Mouse (Mus musculus) kidney, adult 18-20 months (tissue): ENCODE results near the gene Erp27.
A peak's percentile ranks its signal among the peaks of the same experiment; 100 is the strongest.
"Not testable (repeated sequence)": the region's sequence is repeated elsewhere in the genome, so short reads cannot be mapped to it uniquely, and the experiment has no call there.

ENCODE experiments used
- DNase-seq: peaks from one replicate; pipeline ENCODE4 v3.0.0; 2021

The Erp27 gene

DNA sequence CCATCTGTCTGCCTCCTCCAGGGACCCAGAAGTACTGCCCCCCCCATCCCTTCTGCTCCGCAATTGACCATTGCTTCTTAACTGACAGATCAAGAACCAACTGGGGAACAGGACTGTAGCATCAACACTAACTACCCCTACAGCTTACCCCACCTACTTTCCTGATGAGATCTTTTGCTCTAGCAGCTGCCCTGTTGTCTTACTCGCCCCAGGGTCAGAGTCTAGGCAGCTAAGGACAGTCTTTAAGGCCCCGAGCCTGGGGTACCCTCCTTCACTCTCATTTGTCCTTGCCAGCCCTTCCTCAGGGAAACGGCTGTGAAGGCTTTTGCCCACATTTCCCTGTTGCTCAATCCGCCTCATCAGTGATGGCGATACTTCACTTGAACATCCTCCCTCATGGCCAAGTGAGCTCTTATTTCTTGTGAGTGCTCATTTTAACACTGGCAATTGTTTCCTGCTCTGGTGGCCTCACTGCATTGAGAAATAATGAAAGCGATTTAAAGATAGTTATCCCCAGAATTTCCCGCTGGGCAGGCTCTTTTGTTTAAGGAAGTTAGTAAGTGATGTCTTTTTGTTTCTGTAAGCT, 18.0 kb downstream of the Erp27 start:
- DNase-seq: no peak

DNA sequence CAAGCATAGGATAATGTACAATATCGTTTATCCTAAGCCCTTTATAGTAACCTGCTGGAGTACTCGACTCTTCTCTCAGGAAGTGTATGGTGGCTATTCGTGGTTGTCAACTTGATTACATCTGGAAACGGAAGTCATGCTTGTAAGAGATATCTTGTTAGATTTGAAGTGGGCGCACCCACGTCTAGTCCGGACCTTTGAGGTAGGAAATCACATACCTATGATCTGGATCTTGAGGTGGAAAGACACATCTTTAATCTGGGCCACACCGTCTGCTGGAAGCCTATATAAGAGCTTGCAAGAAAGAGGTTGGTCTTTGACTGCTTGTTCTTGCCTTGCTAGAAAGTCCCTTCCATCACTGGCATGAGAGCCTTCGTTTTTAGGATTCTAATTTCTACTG, 19.5 kb downstream of the Erp27 start:
- DNase-seq: no peak

DNA sequence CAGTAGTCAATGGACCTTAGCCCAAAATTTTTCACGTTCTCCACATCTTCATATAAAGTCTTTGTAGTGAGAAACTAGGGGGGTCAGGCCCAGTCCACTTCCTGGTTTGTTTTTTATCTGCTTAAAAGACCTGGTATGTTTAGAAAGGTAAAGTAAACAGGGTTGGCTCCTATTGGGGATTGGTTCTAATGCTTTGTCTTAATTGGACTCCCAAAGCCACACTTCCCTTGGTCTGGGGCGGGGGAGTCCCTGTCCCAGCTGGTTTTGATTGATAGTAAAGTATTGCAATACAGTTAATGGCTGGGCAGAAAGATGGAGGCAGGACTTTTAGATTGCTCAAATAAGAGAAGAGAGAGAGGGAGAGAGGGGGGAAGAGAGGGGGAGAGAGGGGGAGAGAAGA, 21.0 kb downstream of the Erp27 start:
- no peak for DNase-seq

DNA sequence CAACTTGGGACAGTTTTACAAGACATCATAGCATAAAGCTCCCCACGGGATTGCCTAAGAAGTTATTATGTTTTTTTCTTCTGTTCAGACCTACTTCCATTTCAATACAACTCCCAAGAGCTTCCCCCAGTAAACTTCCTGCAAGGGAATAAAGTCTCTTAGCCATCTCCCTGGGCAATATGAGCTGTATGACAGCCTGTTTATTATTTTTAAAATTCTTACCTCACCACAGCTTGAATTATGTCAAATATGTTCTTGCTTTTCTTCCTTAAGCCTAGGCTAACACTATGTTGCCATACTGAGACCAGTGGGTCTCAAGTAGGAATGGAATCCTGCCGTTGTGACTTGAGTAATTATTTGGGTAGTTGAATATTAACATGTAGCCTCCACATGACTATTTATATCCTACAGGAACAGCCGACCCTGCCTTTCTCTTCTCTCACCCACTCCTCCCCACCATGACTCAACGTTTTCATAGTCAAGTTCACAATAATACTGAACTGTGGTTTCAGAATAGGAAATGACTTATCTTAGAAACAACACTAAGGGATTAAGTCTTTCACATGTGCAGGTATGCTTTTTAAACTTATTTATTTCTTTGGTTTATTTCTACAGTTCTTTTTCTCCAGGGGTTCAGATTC, 21.5 kb downstream of the Erp27 start:
- DNase-seq: no peak

DNA sequence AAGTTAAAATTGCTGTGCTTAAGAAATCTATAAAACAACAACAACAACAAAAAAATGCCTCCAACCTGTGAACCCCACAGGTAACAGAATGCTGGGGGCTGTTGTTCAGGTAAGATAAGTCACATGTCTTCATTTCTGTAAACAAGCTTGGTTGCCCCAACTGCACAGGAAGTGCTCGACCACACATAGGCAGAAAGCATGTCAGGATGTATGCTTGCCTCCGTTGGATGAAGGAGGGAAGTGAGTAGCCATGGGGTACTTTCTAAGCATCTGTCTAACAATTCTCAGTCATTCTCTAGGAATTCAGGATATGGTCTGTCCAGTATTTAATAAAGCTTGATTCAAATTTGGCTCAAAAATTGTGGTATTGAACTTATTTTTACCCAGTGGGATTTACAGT, 23.0 kb downstream of the Erp27 start:
- DNase-seq: no peak

DNA sequence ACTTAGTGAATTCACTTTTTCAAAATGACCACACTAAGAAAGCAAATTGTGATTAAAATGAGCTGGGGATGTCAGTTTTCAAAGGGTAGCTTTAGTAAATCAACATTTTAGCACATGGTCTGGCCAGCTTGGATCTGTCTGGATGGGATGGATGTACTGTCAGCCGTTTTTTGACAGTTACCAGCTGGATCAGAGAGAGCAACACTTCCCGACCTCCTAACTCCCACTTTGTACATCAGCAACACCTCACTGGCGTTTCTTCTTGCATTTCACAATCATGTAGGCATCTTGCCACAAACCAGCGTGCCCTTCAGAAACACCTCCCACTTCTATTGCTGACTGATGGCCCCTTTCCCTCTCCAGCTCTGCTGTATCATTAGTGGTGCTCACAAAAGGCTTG, 23.8 kb downstream of the Erp27 start:
- no peak for DNase-seq

DNA sequence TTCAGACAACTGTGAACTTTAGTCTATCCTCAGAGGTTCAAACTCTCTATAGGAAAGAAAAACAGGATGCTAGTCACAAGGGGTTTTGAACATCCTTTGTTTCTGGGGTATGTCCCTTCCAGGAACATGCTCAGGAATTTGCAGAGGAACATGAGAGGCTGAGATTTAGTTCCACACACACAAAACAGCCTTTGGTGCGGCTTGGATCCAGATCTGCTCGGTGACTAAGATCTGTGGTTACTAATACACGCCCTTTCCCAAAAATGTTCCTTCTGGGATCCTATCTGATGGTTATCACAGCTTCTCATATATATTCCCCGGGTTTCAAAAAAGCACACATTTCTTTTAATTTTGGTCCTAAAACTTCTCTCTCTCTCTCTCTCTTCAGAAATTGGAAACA, 24.2 kb downstream of the Erp27 start:
- no peak for DNase-seq

DNA sequence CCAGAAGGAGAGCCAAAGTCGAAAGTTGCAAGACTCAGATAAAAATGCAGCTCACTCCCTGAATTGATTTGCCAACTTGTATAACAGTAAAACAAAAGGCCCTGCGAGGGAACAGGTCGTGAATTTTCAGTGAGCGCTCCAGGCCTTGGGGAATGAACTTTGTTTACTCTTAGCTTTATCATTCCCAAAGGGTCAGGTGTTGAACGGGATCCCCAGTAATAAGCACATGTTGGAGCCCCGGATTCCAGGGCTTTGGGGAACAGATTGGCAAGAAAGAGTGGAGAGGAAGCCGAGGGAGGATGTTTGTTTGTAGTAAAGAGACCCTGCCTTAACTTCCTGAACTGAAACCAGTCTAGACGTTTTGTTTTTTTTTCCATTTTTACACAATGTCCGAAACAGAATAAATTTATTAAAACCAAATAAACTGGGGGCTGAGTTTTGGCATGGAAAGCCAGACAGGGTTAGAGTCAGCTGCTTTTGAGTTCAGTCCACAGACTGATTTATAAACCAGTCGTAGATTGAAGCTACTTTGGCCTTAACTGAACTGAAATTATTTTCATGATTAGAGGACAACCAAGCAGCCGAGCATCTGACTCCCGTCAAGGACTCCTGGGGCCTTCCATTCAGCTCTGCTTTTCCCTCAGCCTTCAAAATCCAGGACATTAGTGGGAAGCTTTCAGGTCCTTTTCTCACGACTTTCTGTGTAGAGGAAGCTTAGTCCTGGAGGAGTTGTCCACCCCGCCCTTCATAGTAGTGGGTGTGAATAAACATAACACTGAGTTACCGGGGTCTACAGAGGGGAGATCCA, 27.2 kb downstream of the Erp27 start:
- DNase-seq: no peak

DNA sequence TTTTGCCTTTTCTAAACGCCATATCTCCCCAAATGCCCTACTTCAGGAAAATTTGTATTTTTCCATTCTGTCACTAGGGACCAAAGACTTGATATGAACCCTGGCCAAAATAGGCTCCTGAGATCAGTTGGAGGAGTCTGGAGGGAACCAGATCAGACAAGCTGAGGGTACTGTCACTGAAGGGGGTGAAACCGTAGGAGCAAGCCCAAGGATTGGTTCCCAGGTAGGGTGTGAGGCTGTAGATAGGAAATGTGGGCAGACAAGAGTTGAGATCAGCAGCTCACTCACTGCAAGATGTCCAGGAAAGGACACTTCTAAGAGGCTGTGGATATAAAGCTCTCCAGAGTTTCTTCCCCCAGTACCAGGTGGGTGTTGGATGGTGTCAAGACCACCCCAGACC, 30.0 kb downstream of the Erp27 start:
- no peak for DNase-seq

DNA sequence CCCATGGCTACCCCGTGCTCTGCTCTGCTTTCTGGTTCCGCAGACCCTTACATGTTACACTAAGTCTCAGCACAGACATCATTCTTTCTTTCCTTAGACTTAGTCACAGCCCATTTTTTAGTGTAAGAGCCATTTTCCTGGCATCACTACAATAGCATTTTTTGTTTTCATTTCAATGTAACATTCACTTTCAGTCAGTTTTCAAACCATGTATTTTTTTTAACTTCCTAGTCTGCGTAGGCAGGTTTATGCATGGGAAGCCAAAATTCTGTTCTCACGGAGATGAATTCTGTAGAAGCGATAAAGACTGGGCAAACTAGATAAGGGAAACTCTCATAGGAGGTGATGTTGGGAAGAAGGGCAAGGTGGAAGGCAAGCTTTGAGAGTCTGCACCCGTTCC, 32.4 kb downstream of the Erp27 start:
- DNase-seq: no peak

DNA sequence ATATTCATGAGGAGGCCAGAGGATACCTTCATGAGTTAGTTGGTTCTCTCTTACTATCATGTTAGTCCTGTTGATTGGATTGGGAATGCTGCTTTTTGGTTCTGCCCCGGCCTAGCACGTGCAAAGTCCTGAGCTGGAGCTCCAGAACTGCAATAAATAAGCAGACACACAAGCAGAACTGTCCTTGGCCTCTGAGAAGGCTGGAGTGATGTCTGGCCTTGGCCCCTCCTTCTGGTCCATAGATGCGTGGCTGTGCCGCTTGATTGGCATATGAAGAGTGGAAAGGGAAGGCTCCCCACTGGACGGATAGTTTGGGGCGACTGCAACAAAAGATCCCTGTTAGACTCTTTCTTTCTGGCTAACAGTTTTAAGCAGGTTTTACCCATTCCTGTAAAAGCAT, 32.9 kb downstream of the Erp27 start:
- no peak for DNase-seq

DNA sequence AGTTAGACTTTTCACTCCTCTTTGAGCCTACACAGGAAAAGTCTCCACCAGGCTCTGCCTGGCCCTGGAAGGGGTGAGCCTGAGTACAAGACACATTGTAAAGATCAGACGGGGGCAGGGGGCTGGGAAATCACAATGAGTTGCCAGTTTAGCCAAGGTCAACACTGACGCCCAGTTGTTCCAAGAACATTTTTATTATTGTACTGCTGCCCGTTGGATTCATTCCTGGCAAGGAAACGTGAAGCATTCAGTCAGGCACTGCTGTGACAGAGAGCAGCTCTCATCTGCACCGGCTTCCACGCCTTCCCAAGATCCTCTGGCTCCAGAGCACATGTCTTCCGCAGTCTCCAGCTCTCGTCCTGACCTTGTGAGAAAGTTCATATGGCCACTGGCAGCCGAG, 34.1 kb downstream of the Erp27 start:
- DNase-seq: peak; percentile 38

DNA sequence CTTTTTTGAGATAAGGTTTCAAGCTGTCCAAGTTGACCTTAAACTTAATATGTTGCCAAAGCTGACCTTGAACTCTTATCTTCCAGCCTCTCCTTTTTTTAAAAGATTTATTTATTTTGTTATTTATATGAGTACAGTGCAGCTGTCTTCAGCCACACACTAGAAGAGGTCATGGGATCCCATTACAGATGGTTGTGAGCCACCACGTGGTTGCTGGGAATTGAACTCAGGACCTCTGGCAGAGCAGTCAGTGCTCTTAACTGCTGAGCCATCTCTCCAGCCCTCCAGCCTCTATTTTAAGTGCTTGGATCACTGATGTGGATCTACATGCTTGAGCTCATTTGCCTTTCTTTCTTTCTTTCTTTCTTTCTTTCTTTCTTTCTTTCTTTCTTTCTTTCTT, 37.2 kb downstream of the Erp27 start:
- DNase-seq: not testable (repeated sequence)

DNA sequence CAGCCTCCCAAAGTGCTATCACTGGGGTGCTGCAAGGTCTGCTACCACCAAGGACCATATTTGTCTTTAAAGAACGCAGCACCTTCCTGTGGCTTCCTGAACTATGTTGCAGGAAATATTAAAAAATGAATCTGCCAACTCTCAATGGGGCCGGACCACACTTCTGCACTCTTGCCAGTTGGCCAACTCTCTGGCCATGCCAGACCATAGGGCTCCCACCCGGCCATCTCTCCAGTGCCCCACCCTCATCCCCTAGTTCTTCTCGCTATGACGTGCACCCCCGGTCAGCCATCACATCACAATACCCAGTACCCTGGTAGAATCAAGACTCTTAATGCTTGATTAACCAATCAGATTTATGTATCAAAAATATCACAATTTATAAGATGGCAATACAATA, 38.0 kb downstream of the Erp27 start:
- no peak for DNase-seq

DNA sequence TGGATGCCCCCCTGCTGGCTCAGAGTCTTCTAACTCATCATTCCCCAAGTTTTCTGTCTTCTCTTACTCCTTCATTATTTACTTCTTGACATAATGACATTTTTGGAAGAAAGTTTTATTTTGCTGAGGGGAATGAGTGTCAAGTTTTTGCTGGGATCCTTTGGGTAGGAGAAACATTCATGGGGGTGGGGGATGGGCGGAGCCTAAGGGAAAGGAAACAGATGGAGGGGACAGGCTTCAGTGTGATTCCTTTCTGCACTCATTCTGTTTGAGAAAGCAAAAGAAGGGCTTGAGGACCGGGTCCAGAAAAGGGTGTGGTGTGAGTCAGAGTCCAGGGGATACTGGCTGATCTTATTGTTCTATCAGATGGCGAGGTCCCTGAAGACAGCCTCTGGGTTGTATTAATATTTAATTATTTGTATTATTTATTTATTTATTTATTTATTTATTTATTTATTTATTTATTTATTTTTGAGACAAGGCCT, 38.5 kb downstream of the Erp27 start:
- DNase-seq: no peak

DNA sequence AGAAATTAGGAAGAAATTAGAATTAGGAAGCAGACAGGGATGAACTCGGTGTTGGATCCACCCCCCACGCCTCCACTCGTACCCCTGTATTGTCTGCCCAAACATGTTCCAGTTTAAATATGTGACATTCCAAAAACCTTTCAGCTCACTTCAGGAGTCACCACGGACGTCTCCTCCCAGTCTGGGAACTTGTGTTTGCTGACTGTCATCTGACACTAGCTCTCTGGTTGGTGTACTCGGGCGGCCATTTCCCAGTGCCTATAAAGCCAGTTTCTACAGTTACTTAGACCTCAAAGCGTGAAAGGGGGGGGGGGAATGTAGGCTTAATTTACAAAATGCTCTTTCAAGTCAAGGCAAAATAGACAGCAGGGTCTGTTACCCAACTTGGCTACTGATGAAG, 40.3 kb downstream of the Erp27 start:
- no peak for DNase-seq

DNA sequence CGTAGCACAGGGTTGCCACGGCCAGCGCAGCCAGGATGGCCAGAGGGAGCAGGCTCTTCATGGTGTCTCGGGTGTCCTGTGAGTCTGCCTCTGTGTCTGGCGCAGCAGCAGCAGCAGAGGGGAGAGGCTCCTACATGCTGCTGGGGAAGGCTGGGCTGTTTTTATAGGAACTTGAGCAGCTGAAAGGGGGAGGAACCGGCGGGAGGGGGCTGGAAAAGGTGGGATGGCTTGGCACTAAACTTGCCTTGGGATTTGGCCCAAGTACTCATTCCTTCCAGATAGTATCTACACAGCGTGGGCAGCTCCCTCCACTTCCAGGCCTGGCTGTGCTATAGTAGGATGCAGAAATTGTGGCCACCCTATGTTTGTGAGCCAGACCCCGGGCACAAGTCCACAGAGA, 46.3 kb downstream of the Erp27 start, which contains the start of gene Mgp:
Gene Mgp, minus strand, starts transcription at position 154 of the 400 bp plus-strand sequence.
- DNase-seq: no peak

DNA sequence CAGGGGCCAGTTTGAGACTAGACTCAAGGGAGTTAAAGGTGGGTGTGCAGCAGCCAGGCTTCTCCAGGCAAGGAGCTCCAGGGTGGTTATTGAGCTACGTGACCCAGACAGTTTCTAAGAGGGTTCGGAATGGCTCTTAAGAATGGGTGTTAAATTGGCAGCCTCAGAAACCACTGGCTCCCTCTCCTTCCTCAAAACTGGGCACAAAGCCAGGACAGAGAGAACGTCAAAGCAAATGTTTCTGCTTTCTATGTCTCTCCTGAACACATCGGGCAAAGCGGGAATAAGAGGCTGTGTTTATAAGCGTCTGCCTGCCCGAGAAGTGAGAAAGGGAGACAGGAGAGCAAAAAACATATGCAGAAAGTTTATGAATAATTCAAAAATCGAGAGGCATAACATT, 47.4 kb downstream of the Erp27 start:
- no peak for DNase-seq

DNA sequence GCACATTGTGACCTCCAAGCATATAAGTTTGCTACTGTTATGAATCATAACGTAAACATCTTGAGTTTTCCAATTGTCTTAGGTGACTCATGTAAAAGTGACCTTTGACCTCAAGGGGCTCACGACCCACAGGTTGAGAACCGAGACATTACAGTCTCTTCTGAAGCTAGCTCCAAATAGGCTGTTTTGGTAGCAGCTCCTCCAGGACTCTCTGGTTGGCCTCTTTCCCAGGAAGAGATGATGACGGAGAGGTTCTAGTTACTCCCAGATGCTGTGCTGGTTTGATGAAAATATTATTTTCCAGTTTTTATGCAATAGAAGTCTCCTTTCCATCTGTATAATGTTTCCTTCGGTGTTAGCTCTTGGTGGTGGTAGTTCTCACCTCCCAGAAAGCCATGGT, 53.1 kb downstream of the Erp27 start:
- DNase-seq: no peak

DNA sequence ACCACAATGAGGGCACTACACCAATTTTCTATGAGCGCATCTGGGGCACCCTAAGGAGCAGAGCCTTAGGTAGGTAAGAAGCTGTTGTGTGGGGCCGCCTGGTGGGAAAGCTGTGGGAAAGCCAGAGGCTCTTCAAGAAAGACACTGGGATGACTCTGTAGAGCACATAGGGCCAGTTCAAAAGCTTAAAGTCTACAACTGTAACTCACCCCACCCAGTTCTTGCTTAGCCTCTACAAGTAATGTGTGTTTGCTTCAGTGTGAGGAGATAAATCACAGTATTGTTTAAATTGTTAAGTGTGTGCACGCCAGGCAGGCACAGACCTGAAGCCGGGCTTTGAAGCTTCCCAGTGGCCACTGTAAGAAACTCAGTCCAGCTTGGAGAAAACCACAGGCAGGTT, 55.8 kb downstream of the Erp27 start:
- no peak for DNase-seq

DNA sequence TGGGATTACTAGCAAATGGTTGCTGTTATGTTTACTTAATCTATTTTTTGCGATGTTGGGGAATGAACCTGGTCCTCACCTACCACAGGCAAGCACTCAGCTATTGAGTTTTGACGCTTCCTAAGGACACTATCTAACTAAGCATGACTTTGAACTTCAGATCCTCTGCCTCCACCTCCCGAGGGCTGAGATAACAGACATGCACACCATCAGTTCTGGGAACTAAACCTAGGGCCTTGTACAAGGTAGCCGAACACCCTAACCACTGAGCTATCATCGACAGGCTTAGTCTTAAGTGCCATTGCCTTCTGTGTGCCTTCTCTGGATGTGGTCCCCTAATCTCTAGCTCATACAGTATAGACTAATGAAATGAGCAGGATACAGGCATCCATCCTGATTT, 56.6 kb downstream of the Erp27 start:
- no peak for DNase-seq

DNA sequence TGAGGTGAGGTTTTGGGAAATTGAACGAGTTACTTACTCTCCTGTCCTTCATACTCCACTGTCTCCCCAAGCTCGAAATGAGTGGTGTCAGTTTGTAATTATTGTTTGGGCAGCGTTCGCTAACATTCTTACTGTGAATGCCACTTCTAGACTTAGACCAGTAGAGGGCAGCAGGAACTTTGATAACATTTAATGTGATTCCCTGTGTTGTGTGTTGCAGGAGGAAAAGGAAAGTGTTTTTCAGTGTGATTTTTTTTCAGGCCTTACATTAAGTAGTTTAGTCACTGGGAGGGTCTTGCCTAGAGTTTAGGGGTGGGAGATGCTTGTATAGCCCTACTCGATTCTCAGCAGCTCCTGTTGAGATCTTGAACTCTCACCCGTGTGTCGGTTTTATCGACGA, 61.0 kb downstream of the Erp27 start:
- DNase-seq: no peak

DNA sequence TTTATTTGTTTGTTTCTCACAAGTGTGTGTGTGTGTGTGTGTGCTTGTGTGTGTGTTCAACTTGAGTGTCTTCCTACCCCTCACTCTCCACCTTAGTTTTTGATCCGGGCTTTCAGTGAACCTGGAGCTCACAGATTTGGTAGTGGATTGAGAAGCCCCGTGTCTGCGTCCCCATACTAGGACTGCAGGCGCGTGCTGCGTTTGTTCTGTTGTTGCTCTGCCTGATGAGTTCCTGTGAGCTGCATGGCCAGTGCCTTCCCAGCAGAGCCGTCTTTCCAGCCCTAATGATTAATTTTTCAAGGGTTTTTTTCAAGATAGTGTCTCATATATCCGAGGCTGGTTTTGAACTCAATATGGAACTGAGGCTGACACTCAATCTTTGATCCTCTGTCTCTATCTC, 63.6 kb downstream of the Erp27 start:
- no peak for DNase-seq

DNA sequence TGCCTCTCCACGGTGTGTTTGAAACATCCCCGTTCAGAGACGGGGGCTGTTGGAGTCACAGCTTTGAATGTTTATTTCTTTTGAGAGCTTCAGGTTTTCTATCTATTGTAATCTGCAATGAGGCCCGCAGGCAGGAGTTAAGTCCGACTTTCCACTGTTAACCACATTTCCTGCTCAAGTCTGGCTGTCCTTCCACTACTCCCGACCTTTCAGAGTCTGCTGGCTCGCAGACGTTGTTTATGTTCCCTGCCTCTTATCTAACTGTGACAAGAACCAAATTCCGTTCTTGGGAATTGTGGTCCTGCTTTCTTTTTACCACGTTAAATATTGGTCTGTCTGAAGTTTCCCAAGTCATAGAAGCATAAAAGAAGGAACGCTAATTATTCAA, 64.1 kb downstream of the Erp27 start:
- no peak for DNase-seq
